Mouse (Mus musculus) kidney, embryonic 14.5 days (tissue): ENCODE data around the gene Fam13c. TPM values are rescaled to one million over a fixed set of nuclear protein-coding genes. Genes with fewer than 3 reads are reported as not detected.
A peak's percentile ranks its signal among the peaks of the same experiment; 100 is the strongest.

Experiments
- ATAC-seq: fragments of 200-750 bp; cut with Nextera tagmentation; 2 replicates; pipeline ENCODE4 v1.8.0; 2017; ENCODE audit warnings: moderate number of reproducible peaks, mild to moderate bottlenecking, moderate TSS enrichment, moderate library complexity; ENCODE audit not compliant: low FRiP score, low TSS enrichment
- H3K27ac ChIP-seq: fragments of 300-500 bp; sonication (generic); 2 replicates; pipeline ENCODE4 v1.5.1; 2014; ENCODE audit warnings: low read depth, mild to moderate bottlenecking, low read length, moderate library complexity, mixed read lengths
- H3K27me3 ChIP-seq: fragments of 300-500 bp; sonication (generic); 2 replicates; pipeline ENCODE4 v1.6.1; 2014; ENCODE audit warnings: mild to moderate bottlenecking, low read length; ENCODE audit not compliant: control insufficient read depth, insufficient read depth
- H3K36me3 ChIP-seq: fragments of 300-500 bp; sonication (generic); 2 replicates; pipeline ENCODE4 v1.6.1; 2014; ENCODE audit warnings: low read length, mixed read lengths; ENCODE audit not compliant: control insufficient read depth, insufficient read depth
- H3K4me1 ChIP-seq: fragments of 300-500 bp; sonication (generic); 2 replicates; pipeline ENCODE4 v1.6.1; 2014; ENCODE audit warnings: low read length, mixed read lengths; ENCODE audit not compliant: control insufficient read depth, insufficient read depth
- H3K4me2 ChIP-seq: fragments of 300-500 bp; sonication (generic); replicated peaks from 2 replicates; pipeline ENCODE4 v1.6.1; 2014; ENCODE audit warnings: low read depth, mild to moderate bottlenecking, low read length
- H3K4me3 ChIP-seq: fragments of 300-500 bp; sonication (generic); 2 replicates; pipeline ENCODE4 v1.5.1; 2014; ENCODE audit warnings: mild to moderate bottlenecking, low read length
- H3K9ac ChIP-seq: fragments of 300-500 bp; sonication (generic); 2 replicates; pipeline ENCODE4 v1.6.1; 2014; ENCODE audit warnings: low read depth, mild to moderate bottlenecking, low read length, moderate library complexity
- H3K9me3 ChIP-seq: fragments of 300-500 bp; sonication (generic); 2 replicates; pipeline ENCODE4 v1.6.1; 2016; ENCODE audit warnings: low read length; ENCODE audit not compliant: control insufficient read depth
- WGBS: fragments of 180-500 bp; shearing (Covaris S2); extraction: QIAGEN DNeasy Blood & Tissue Kit; methylation state at CpG from one replicate; pipeline ENCODE4 v1.1.7; 2014; 5-methylcytosine and 5-hydroxymethylcytosine counted together
- polyA plus RNA-seq: library from polyadenylated mRNA; unstranded; fragments of >200 nt; fragmentation: Nextera tagmentation; extraction: Ambion mirVana; gene quantifications from 2 replicates; pipeline ENCODE4 v1.2.1, GENCODE M21; 2014

Gene Fam13c
- polyA plus RNA-seq, 1 experiment from 2014 or later, result 6.0 TPM

DNA sequence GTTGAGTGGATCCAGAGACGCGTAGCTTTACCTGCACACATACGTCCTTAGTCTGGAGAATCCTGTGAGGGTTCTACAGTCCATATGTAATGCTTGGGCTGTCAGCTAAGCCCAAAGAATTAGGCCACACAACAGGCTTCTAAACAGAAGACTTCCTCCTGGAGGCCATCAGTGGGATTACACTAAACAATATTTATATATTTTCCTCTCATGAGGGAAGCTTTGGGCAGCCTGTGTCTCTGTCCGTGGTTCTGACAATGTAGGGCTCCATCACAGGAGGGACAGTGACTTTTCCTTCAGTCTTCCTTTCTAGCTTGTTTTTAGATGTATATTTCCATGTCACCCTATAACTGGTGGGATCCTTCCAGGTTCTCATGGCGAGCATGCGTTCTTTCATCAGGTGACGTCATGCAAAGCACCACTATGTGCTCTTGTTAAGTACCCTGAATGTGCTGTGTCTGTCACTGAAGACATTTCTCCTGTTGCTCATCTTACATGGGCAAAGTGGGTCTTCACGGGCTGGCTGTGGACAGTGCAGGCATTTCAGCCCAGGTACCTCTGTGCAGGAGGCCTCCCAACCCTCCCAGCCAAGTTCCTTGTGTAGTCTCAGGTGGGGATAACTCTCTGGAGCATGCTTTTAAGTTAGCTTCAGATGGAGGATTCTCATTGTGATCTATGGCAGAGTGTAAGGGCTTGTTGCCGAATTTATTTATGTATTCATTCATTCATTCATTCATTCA is 100.3 kb downstream of the Fam13c start:
- Histone ChIP-seq H3K36me3 (no peaks in the 10 kb centered on the region), H3K9ac (no peak overlapping the region), H3K4me2 (no peak overlapping the region), H3K27ac (no peak overlapping the region), H3K27me3 (no peaks in the 10 kb centered on the region), H3K4me3 (no peak overlapping the region), H3K9me3 (no peaks in the 10 kb centered on the region), H3K4me1 (no peaks in the 10 kb centered on the region)
- ATAC-seq, result no peak
- 88% methylated on average over 9 of the region's 9 CpGs for WGBS

DNA sequence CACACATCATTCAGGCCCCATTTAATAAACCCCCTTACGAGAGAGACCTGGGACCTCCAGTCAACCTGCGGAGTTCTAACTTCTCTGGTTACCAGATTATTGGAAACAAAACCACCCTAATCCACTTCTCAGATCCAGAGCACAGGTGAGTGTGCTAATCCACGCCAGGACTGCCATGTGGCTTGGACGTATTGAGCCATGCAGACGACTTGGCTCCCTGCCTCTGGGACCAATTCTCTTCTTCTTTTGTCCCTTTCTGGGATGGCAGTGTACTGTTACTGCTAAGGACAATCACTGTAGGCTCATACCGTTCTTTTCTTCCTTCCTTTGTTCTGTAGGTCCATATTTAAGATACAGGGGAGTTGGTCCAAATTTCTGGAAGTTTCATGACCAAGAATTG is 102.6 kb downstream of the Fam13c start:
- no peak for ATAC-seq
- Histone ChIP-seq H3K9ac (no peak overlapping the region), H3K9me3 (no peaks in the 10 kb centered on the region), H3K36me3 (no peaks in the 10 kb centered on the region), H3K27ac (no peak overlapping the region), H3K27me3 (no peaks in the 10 kb centered on the region), H3K4me2 (no peak overlapping the region), H3K4me3 (no peak overlapping the region), H3K4me1 (no peaks in the 10 kb centered on the region)
- 90% methylated on average over 6 of the region's 6 CpGs for WGBS

DNA sequence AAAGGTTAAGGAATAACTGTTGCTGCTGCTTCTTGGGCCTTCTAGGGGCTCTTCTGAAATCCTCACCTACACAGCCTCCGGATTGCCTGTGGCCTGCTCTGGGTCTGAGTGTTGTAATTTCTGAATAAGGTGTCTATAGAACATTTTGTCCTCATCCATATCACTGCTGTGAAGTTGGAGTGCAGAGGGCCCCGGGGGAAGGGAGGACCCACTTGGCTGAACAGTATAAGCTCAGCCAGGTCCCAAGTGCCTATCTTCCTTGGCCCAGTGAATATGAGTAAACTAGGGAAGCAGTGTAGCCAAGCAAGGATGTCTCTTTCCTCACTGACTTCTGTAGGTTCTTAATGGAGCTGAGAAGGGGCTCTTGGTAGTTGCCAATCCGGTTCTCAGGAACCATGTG is 112.2 kb downstream of the Fam13c start:
- Histone ChIP-seq H3K27ac (no peak overlapping the region), H3K9ac (no peak overlapping the region), H3K9me3 (no peaks in the 10 kb centered on the region), H3K4me1 (no peaks in the 10 kb centered on the region), H3K27me3 (no peaks in the 10 kb centered on the region), H3K4me2 (no peak overlapping the region), H3K4me3 (no peak overlapping the region), H3K36me3 (no peaks in the 10 kb centered on the region)
- no peak for ATAC-seq
- WGBS, result 88% methylated on average over 3 of the region's 3 CpGs

DNA sequence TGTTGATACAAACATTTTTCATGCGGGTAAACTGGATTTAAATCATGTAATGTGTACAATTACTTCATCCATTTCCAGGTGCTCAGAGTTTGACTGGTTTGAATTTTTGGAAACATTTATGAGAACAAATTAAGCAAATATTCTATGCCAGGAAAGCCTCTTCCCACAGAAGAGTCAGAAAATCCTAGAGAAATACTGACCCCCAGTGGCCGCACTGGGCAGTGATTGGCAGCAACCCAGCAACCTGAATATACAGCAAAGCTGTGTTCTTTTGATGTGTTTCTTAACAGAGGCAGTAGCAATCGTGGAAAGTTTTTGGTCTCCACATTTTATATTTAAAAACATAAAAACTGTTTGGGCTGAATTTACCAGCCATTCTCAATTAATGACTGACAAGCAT is 123.4 kb downstream of the Fam13c start:
- 32% methylated on average over 3 of the region's 3 CpGs for WGBS
- H3K27me3 ChIP-seq, result no peaks in the 10 kb centered on the region
- no peaks in the 10 kb centered on the region for H3K36me3 ChIP-seq
- H3K4me3 ChIP-seq, result no peak overlapping the region
- H3K27ac ChIP-seq, result no peak overlapping the region
- no peaks in the 10 kb centered on the region for H3K9me3 ChIP-seq
- H3K9ac ChIP-seq, result no peak overlapping the region
- H3K4me1 ChIP-seq, result no peaks in the 10 kb centered on the region
- H3K4me2 ChIP-seq, result no peak overlapping the region
- no peak for ATAC-seq

DNA sequence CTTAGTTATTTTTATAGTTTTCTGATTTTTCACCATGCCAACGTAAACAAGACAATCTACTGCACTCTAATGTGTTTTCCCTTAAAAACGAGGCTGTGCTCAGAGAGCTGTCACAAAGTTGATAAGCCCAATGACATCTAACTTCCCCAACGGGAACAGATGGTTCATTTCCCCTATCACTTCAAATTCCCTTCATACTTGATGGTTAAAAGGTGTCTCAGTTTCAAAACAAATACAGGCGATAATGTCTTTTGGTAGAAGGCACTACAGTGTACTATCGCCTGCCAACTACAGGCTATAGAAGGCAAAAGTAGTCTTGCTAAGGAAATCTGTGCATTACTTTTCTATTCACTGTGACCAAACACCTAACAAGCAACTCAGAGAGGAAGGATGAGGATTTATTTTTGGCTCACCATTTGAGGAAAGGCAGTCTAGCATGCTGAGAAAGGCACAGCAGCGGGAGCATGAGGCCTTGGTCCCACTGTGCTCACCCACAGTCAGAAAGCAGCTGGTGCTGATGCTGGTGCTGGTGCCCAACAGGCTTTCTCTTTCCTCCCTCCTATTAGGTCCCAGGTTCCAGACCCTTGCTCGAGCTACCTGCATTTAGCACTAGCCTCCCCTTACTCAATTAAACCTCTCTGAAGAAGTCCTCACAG is 141.4 kb downstream of the Fam13c start:
- H3K27me3 ChIP-seq, result no peaks in the 10 kb centered on the region
- no peaks in the 10 kb centered on the region for H3K9me3 ChIP-seq
- no peak overlapping the region for H3K4me3 ChIP-seq
- ATAC-seq, result no peak
- WGBS, result 41% methylated on average over 7 of the region's 7 CpGs
- no peak overlapping the region for H3K27ac ChIP-seq
- no peak overlapping the region for H3K9ac ChIP-seq
- no peaks in the 10 kb centered on the region for H3K4me1 ChIP-seq
- no peak overlapping the region for H3K4me2 ChIP-seq
- no peaks in the 10 kb centered on the region for H3K36me3 ChIP-seq

DNA sequence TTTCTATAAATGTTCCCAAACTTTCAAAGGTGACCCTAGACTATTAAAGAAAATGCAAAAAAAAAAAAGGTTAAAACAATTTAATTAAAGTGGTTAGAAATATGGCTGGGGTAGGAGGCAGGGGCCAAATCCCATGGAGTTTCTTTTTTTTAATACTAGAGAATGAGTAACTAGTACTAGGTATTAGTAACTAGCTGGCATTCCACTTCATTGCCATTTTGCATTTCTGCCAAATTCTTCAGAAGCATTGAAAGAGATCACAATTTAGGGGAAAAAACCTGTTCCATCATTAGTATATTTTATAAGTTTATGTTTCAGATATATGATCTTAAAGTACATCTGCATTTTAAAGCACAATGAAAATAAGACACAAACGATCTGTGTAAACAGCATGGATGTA is 143.9 kb downstream of the Fam13c start:
- no peaks in the 10 kb centered on the region for H3K4me1 ChIP-seq
- no peaks in the 10 kb centered on the region for H3K36me3 ChIP-seq
- no peak overlapping the region for H3K9ac ChIP-seq
- no peak overlapping the region for H3K4me2 ChIP-seq
- H3K4me3 ChIP-seq, result no peak overlapping the region
- WGBS, result 91% methylated on average over 1 of the region's 1 CpGs
- no peak for ATAC-seq
- no peaks in the 10 kb centered on the region for H3K27me3 ChIP-seq
- no peaks in the 10 kb centered on the region for H3K9me3 ChIP-seq
- no peak overlapping the region for H3K27ac ChIP-seq

DNA sequence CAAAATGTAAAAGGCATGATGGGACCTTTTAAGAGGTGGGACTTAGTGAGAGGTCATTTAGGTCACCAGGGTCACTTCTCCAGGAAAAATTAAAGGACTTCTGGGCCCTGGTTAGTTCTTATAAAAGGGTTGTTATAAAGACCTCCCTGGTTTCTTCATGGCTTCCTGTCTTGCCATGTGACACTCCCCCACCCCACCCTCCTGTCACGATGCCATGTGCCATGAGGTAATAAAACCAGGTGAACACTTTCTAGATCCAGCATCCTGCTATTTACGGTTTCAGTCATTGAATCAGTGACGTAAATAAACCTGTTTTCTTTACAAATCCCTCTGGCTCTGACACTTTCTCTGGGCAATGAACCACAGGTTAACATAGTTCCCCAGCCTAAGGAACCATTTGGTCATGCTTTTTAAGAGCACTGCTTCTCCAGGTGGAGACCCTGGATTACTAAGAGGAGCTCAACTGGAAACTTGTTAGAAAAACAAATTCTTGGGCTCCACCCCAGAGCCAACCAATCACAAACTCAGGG is 146.7 kb downstream of the Fam13c start:
- H3K36me3 ChIP-seq, result no peaks in the 10 kb centered on the region
- no peak overlapping the region for H3K4me3 ChIP-seq
- H3K27me3 ChIP-seq, result no peaks in the 10 kb centered on the region
- H3K27ac ChIP-seq, result no peak overlapping the region
- no peaks in the 10 kb centered on the region for H3K9me3 ChIP-seq
- H3K4me1 ChIP-seq, result no peaks in the 10 kb centered on the region
- H3K4me2 ChIP-seq, result no peak overlapping the region
- 58% methylated on average over 3 of the region's 3 CpGs for WGBS
- no peak for ATAC-seq
- H3K9ac ChIP-seq, result no peak overlapping the region

DNA sequence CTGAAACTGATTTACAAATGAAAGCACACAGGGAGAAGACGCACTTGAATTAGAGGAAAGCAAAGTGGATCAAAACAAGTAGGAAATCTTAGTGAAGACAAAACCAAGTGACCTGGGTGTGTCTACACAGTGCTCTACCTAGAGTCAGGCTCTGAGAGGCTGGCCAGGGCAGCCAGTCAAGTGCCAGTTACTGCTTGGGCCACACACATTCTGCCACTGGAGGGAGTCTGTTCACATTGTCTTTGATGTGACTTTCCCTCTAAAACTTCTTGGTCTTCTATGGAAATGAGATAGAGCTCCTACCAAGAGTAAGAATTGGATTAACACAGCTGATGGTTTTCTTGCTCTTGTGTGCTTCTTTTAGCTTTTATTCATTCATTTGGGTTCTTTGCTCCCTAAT is 153.7 kb downstream of the Fam13c start:
- 57% methylated on average over 1 of the region's 1 CpGs for WGBS
- no peak overlapping the region for H3K27ac ChIP-seq

DNA sequence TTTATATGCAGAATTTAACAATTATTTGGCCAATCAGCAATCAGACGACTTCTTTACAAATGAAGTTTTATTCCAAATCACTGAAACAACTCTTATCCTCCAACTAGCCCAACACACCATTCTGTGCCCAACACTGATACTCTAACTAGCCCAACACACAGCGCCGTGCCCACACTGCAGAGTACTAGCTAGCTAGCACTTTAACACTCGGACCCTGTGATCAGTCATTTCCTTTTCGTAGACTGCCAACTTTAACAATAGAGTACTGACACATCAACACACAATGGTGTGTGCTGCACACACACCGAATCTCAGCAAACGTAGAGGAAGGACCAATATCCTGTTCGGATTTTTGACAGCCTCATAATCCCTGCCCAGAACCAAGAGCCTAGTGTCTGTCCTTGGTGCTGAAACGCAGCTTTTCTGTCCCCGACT is 157.8 kb downstream of the Fam13c start:
- Histone ChIP-seq H3K4me2 (peak overlapping the region; percentile 73), H3K4me3 (peak overlapping the region; percentile 65), H3K9me3 (no peaks in the 10 kb centered on the region), H3K4me1 (no peaks in the 10 kb centered on the region), H3K27me3 (peaks cover 17% of the 10 kb centered on the region), H3K9ac (no peak overlapping the region), H3K27ac (no peak overlapping the region), H3K36me3 (no peaks in the 10 kb centered on the region)
- ATAC-seq, result 0 out of 2 replicates have a peak, but pooled peaks have one; percentile 1
- 24% methylated on average over 10 of the region's 10 CpGs for WGBS

More for the DNA sequence above, 153.7 kb downstream of the Fam13c start:
- Histone ChIP-seq H3K27me3 (peaks cover 3% of the 10 kb centered on the region; the same call in 1 of the 2 replicates), H3K4me1 (no peaks in the 10 kb centered on the region), H3K9ac (no peak overlapping the region), H3K36me3 (no peaks in the 10 kb centered on the region), H3K4me2 (no peak overlapping the region), H3K9me3 (no peaks in the 10 kb centered on the region), H3K4me3 (no peak overlapping the region)
- ATAC-seq, result no peak
